Mouse (Mus musculus) limb, embryonic 12.5 days (tissue): Measurements from ENCODE around the gene Fam47c. TPM values are rescaled to one million over a fixed set of nuclear protein-coding genes. Genes with fewer than 3 reads are reported as not detected.

Experiments
- ATAC-seq: fragments of 200-750 bp; cut with Nextera tagmentation; 2 replicates; pipeline ENCODE4 v1.8.0; 2017; ENCODE audit warnings: low read depth, moderate TSS enrichment; ENCODE audit not compliant: insufficient number of reproducible peaks, insufficient read depth, low FRiP score, low TSS enrichment
- H3K27ac ChIP-seq: fragments of 300-500 bp; sonication (generic); 2 replicates; pipeline ENCODE4 v1.5.1; 2016; ENCODE audit warnings: mild to moderate bottlenecking, moderate library complexity
- H3K27me3 ChIP-seq: fragments of 300-500 bp; sonication (generic); 2 replicates; pipeline ENCODE4 v1.6.1; 2016; ENCODE audit warnings: mild to moderate bottlenecking, moderate library complexity
- H3K36me3 ChIP-seq: fragments of 300-500 bp; sonication (generic); 2 replicates; pipeline ENCODE4 v1.6.1; 2016; ENCODE audit warnings: mild to moderate bottlenecking, moderate library complexity
- H3K4me1 ChIP-seq: fragments of 300-500 bp; sonication (generic); replicated peaks from 2 replicates; pipeline ENCODE4 v1.6.1; 2016
- H3K4me2 ChIP-seq: fragments of 300-500 bp; sonication (generic); 2 replicates; pipeline ENCODE4 v1.6.1; 2016; ENCODE audit warnings: mild to moderate bottlenecking, moderate library complexity
- H3K4me3 ChIP-seq: fragments of 300-500 bp; sonication (generic); replicated peaks from 2 replicates; pipeline ENCODE4 v1.5.1; 2016; ENCODE audit warnings: mild to moderate bottlenecking
- H3K9ac ChIP-seq: fragments of 300-500 bp; sonication (generic); replicated peaks from 2 replicates; pipeline ENCODE4 v1.6.1; 2016; ENCODE audit warnings: mild to moderate bottlenecking, moderate library complexity
- H3K9me3 ChIP-seq: fragments of 300-500 bp; sonication (generic); 2 replicates; pipeline ENCODE4 v1.6.1; 2016; ENCODE audit warnings: mild to moderate bottlenecking, moderate library complexity
- WGBS: fragments of 180-500 bp; shearing (Covaris S2); methylation state at CpG from one replicate; pipeline ENCODE4 v1.1.7; 2016; 5-methylcytosine and 5-hydroxymethylcytosine counted together
- polyA plus RNA-seq: library from polyadenylated mRNA; unstranded; fragments of >200 nt; fragmentation: Nextera tagmentation; extraction: Ambion mirVana; gene quantifications from 2 replicates; pipeline ENCODE4 v1.2.1, GENCODE M21; 2016

Gene Fam47c
- polyA plus RNA-seq, result not detected in 2 replicates

DNA sequence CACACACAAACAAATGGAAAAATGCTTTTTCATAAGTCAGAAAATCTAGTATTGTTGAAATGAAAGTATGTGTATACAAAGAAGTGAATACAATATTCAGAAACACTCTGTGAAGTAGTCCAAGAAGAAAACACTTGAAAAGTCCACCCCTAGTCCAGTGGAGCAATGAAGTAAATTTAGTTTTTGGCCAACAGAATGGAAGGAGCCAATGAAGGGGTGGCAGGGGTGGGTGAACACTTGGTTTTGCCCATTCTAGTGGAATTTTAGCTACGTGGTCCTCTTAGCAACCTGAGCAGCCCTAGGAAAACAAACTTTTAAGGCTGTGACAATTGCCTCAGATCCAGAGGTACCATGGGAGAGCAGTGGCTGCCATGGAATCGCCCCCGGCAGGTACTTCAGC is at the start of gene Fam47c:
TSS of gene Fam47c (plus strand) at position 301 of the 400 bp plus-strand sequence.
- no peaks in the 10 kb centered on the region for H3K27me3 ChIP-seq
- H3K9ac ChIP-seq, result no peak within 1 kb of the TSS
- WGBS, result 89% methylated on average over 3 of the region's 3 CpGs
- no peaks in the 10 kb centered on the region for H3K36me3 ChIP-seq
- no peaks in the 10 kb centered on the region for H3K4me1 ChIP-seq
- no peak within 1 kb of the TSS for H3K27ac ChIP-seq
- no peak for ATAC-seq
- no peak within 1 kb of the TSS for H3K4me2 ChIP-seq
- H3K4me3 ChIP-seq, result no peak within 1 kb of the TSS
- H3K9me3 ChIP-seq, result no peaks in the 10 kb centered on the region

DNA sequence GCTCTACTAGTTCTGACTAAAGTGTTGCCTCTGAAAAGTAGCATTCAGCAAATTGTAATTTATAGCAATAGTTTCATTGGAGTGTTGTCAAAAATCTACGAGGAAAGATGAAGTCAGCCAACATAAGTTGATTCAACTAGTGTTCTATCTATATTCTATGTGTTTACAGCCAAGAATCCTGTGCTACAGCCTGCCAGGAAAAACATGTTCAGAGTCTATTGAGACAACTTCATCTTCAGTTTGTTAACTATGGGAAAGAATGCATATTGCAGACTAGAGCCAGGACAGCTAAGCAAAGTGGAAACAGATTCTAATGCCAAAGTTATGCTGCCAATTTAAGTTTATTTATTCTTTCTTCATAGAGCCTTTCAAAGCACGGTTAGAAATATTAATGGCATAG is 31.8 kb downstream of the Fam47c start:
- Histone ChIP-seq H3K4me2 (no peak overlapping the region), H3K36me3 (no peaks in the 10 kb centered on the region), H3K4me1 (no peaks in the 10 kb centered on the region), H3K9me3 (no peaks in the 10 kb centered on the region), H3K27ac (no peak overlapping the region), H3K4me3 (no peak overlapping the region), H3K9ac (no peak overlapping the region), H3K27me3 (no peaks in the 10 kb centered on the region)
- 77% methylated on average over 2 of the region's 2 CpGs for WGBS
- no peak for ATAC-seq

DNA sequence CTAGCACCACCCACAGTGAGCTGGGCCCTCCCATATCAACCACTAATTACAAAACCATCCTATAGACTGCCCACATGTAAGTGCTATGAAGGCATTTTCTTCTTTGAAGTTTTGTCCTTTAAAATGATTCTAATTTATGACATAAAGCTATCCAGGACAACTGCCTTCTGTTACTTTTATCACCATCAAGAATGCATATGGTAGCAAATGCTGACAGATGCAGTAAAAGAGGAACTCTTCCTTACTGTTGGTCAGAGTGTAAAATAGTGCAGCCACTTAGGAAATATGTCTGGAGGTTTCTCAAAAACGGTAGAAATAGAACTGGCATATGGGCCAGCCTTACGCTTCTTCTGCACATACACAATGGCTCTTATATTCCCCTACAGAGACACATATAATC is 39.5 kb downstream of the Fam47c start:
- no peak overlapping the region for H3K4me2 ChIP-seq
- H3K9me3 ChIP-seq, result peaks cover 5% of the 10 kb centered on the region
- H3K27ac ChIP-seq, result no peak overlapping the region
- H3K9ac ChIP-seq, result no peak overlapping the region
- H3K27me3 ChIP-seq, result no peaks in the 10 kb centered on the region
- H3K4me3 ChIP-seq, result no peak overlapping the region
- ATAC-seq, result no peak
- H3K36me3 ChIP-seq, result no peaks in the 10 kb centered on the region
- WGBS, result 77% methylated on average over 2 of the region's 2 CpGs
- H3K4me1 ChIP-seq, result no peaks in the 10 kb centered on the region

Other genes starting within 250 kb of the Fam47c start
- gene Prrg1, start 153.9 kb upstream of the Fam47c start, polyA plus RNA-seq, result 11.6 and 11.9 TPM in 2 replicates